Mouse (Mus musculus) liver (tissue): ENCODE measurements around the gene Hoxc10.

ENCODE experiments used
- DNase-seq: peaks from one replicate; pipeline ENCODE4 v3.0.0-alpha.2; 2020; ENCODE audit warnings: mixed read lengths

Gene Hoxc10

DNA sequence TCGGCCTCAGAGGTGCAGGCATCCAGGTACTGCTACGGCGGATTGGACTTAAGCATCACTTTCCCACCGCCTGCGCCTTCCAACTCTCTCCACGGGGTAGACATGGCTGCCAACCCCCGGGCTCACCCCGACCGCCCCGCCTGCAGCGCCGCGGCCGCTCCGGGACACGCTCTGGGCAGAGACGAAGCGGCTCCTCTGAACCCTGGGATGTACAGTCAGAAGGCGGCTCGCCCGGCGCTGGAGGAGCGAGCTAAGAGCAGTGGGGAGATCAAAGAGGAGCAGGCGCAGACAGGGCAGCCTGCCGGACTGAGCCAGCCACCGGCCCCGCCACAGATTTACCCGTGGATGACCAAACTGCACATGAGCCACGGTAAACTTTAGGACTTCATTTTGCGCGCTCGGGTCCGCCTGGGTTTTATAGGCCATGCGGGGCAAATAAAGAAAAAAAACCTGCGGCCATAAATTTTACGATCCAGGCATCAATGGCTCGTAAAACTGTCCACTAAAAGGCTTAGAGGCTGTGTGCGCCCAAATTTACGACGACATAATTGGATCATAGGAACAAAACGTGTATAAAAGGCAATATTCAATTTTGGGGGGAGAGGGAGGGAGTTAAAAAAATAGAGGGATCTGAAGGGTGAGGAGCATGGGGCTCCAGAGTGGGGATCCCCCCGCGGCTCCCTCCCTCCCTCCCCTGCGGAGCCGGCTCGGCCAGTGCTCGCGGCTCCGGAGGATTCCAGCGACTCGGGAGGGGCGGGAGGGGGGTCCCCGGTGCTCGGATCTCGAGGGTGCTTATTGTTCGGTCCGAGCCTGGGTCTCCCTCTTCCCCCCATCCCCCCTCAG, 47.8 kb downstream of the Hoxc10 start:
- no peak for DNase-seq

DNA sequence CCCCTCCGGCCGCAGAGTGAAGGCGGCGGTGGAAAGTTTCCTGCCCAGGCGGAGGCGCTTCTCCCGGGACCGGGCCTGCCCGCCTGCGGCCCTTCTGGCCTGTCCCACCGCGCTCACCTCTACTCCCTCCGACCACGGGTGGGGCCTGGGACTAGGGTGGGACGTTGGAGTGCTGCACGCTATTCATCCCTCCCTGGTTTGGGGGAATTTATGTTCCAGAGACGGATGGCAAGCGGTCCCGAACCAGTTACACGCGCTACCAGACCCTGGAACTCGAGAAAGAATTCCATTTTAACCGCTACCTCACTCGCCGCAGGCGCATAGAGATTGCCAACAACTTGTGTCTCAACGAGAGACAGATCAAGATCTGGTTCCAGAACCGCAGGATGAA, 48.4 kb downstream of the Hoxc10 start:
- DNase-seq = no peak

DNA sequence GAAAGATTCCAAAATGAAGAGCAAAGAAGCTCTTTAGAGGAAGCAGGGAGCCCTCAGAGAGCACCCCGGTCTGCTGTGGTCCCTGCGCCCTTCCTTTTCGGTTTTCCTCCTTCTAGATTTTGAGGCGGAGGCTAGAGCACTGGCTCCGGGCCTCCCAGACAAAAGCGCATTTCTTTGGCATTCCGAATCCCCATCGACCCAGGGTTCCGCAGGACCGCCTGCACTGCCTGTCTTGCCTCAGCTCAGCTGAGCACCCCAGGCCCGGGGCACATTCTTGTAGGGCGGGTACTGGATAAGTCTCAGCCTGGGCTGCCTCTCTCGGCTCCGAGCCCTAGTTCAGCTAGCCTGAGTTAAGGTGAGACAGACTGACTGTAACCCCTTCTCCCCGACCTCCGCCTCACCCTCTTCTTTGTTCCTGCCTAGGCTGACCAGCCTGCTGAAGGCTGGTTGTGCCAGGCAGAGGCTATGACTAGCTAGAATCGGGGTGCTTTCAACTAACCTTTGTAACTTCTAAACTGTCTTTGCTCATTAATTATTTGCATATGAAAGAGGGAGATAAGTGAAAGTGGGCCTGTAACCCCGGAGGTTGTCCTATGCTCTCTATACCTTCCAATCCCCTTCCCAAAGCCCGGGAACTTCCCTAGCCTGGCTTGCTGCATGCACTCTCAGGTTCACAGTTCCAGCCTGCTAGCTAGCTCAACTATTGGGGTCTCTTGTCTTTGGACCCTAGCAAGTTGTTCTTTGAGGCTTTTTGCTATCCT, 49.0 kb downstream of the Hoxc10 start:
- no peak for DNase-seq

DNA sequence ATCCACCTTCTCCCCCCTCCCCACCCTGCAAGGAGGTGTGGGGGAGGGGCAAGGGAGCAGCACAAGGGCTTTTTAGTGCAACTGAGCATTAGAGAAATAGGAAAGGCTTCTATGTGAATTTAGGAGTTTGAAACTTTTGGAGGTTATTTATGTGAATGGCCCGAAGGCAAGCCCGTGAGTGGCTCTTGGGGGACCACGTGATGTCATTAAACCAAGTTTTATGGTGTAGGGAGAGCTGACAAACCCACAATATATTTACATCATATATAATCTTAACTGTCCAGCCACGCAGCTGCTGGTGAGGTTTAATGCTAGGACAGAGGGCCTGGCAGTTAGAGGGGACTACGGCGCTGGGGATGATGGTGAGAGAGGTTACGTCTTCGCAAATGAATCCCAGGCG, 52.0 kb downstream of the Hoxc10 start, which contains the start of gene Hoxc4:
Gene Hoxc4 (plus strand): TSS at position 299 of the 400 bp plus-strand sequence.
- DNase-seq = no peak

DNA sequence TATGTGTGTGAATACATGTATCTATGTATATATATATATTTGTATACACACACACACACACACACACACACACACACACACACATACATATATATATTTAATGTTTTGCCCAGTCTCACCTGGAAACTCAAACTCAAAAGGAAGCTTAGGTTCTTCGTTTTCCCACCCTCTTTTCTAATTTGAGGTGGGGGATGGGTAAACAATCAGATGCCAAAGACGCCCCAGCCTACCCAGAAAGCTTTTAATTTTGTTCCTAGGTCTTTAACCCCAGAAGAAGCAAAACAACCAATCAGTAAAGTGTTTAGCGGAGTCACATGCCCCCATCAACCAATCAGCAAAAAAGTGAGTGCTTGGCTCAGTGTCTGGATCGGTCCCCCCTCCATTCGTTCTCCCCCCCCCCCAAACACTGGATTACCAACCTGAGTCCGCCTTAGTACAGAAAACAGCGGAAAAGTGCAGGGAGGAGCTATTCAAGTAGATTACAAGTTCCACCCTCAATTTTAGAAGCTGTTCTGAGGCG, 54.4 kb downstream of the Hoxc10 start:
- DNase-seq = no peak
